Mouse (Mus musculus) liver, adult 2 months (tissue): Measurements from ENCODE around the gene Mymx.

ENCODE experiments used
- CTCF ChIP-seq: fragments of 200-500 bp; IDR thresholded peaks from 2 replicates; pipeline ENCODE4 v1.5.1; 2011; ENCODE audit warnings: low read depth, low read length, control low read depth
- POLR2A ChIP-seq: fragments of 200-500 bp; IDR thresholded peaks from 2 replicates; pipeline ENCODE4 v1.6.1; 2011; ENCODE audit warnings: low read length, control low read depth; ENCODE audit not compliant: insufficient read depth; ENCODE audit errors: extremely low read depth

GRCm38 (mm10) chr17:45634033-45634432, 32.1 kb upstream of the Mymx start:
- TF ChIP-seq POLR2A = no peak
- TF ChIP-seq CTCF = no peak
